Mouse (Mus musculus) heart, adult 2 months (tissue): Measurements from ENCODE around the gene Emc1. TPM values are rescaled to one million over a fixed set of nuclear protein-coding genes. Genes with fewer than 3 reads are reported as not detected.

Experiments used
- DNase-seq, 2 experiments: peaks; one replicate each; pipeline ENCODE4 v3.0.0; 2021
- H3K27ac ChIP-seq: fragments of 200-600 bp; 2 replicates; pipeline ENCODE4 v1.8.1; 2022
- H3K27me3 ChIP-seq: fragments of 200-500 bp; 2 replicates; pipeline ENCODE4 v1.6.1; 2012; ENCODE audit warnings: mild to moderate bottlenecking, low read length, inconsistent platforms, mixed read lengths; ENCODE audit not compliant: control insufficient read depth, insufficient read depth
- H3K36me3 ChIP-seq: fragments of 200-500 bp; 2 replicates; pipeline ENCODE4 v1.6.1; 2012; ENCODE audit warnings: low read length, inconsistent platforms; ENCODE audit not compliant: control insufficient read depth, insufficient read depth
- H3K4me1 ChIP-seq: fragments of 200-500 bp; 2 replicates; pipeline ENCODE4 v1.6.1; 2011; ENCODE audit warnings: low read length; ENCODE audit not compliant: control insufficient read depth, insufficient read depth
- H3K4me3 ChIP-seq: fragments of 200-600 bp; 2 replicates; pipeline ENCODE4 v1.8.1; 2022
- H3K79me2 ChIP-seq: fragments of 200-500 bp; replicated peaks from 2 replicates; pipeline ENCODE4 v1.6.1; 2012; ENCODE audit warnings: mild to moderate bottlenecking, inconsistent platforms, low read length, moderate library complexity, mixed read lengths; ENCODE audit not compliant: control insufficient read depth, insufficient read depth
- H3K9ac ChIP-seq: fragments of 200-500 bp; 2 replicates; pipeline ENCODE4 v1.6.1; 2012; ENCODE audit warnings: low read depth, mild to moderate bottlenecking, control low read depth, inconsistent platforms, low read length, mixed read lengths
- CTCF ChIP-seq: fragments of 200-600 bp; IDR thresholded peaks from 2 replicates; pipeline ENCODE4 v1.8.1; 2022; ENCODE audit warnings: antibody characterized with exemption, mild to moderate bottlenecking, moderate library complexity
- EP300 ChIP-seq: fragments of 200-500 bp; IDR thresholded peaks from 2 replicates; pipeline ENCODE4 v1.6.1; 2011; ENCODE audit warnings: low read depth, low read length, control low read depth; ENCODE audit not compliant: insufficient read depth
- POLR2A ChIP-seq: fragments of 200-500 bp; IDR thresholded peaks from 2 replicates; pipeline ENCODE4 v1.6.1; 2011; ENCODE audit warnings: mild to moderate bottlenecking, low read depth, low read length, control low read depth; ENCODE audit not compliant: insufficient read depth
- WGBS: fragments of 180-500 bp; shearing (Covaris S2); methylation state at CpG from one replicate; pipeline ENCODE4 v1.1.7; 2018; 5-methylcytosine and 5-hydroxymethylcytosine counted together
- intact Hi-C: fragments of 180-260 bp; cut with DNase I; formaldehyde crosslinking; loops from one replicate; pipeline ENCODE4 v1.15.1; 2025
- polyA plus RNA-seq: library from polyadenylated mRNA; depleted of rRNA; stranded (reverse); fragments of >200 nt; gene quantifications from 2 replicates; pipeline ENCODE4 v1.2.3, GENCODE M21; 2012
- total RNA-seq, 2 experiments: library from RNA; stranded (reverse); gene quantifications; 2 replicates each; pipeline ENCODE4 v1.2.3; 2021

Gene Emc1
- total and polyA plus RNA-seq, 3 experiments = 45.5 to 47.5 (median 47.4) TPM

GRCm38 (mm10) chr4:139367336-139367735 lies 14.9 kb downstream of the Emc1 start:
- Histone ChIP-seq H3K36me3 (no peaks in the 10 kb centered on the region), H3K9ac (no peak overlapping the region), H3K79me2 (no peaks in the 10 kb centered on the region), H3K4me1 (no peaks in the 10 kb centered on the region), H3K27me3 (no peaks in the 10 kb centered on the region), H3K4me3 (no peak overlapping the region), H3K27ac (no peak overlapping the region)
- TF ChIP-seq POLR2A (no peak), EP300 (no peak), CTCF (no peak)
- intact Hi-C loops = no loop called here
- no peak for DNase-seq
- 90% methylated on average over 3 of the region's 3 CpGs for WGBS

DNA sequence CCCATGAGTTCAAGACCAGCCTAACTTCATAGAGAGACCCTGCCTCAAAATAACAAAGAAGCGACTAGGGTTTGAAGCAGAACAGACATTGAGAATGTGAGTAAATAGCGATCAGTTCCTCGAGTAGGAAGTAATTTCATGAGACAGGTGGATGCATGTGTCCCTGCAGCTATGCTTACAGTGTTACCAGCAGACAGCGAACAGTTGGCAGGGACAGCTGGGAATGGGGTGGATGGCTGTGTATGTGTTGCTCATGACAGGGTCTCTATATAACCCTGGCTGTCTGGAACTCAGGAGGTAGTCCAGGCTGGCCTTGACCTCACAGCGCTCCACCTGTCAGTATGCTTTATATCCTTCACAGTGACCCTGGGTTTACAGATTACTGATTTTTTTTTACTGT lies 15.7 kb downstream of the Emc1 start:
- 94% methylated on average over 5 of the region's 5 CpGs for WGBS
- intact Hi-C loops = no loop called here
- DNase-seq = no peak
- Histone ChIP-seq H3K36me3 (no peaks in the 10 kb centered on the region), H3K27ac (no peak overlapping the region), H3K79me2 (no peaks in the 10 kb centered on the region), H3K4me1 (no peaks in the 10 kb centered on the region), H3K4me3 (no peak overlapping the region), H3K27me3 (no peaks in the 10 kb centered on the region), H3K9ac (no peak overlapping the region)
- TF ChIP-seq CTCF = no peak
- TF ChIP-seq EP300 = no peak
- TF ChIP-seq POLR2A = no peak

GRCm38 (mm10) chr4:139373130-139373529 lies 20.7 kb downstream of the Emc1 start:
- no peaks in the 10 kb centered on the region for H3K4me1 ChIP-seq
- H3K4me3 ChIP-seq = no peak overlapping the region
- no peak for DNase-seq
- intact Hi-C loops = no loop called here
- no peak overlapping the region for H3K9ac ChIP-seq
- no peak overlapping the region for H3K27ac ChIP-seq
- no peaks in the 10 kb centered on the region for H3K79me2 ChIP-seq
- no peaks in the 10 kb centered on the region for H3K36me3 ChIP-seq
- H3K27me3 ChIP-seq = no peaks in the 10 kb centered on the region
- whole genome bisulfite sequencing = 96% methylated on average over 4 of the region's 4 CpGs
- TF ChIP-seq POLR2A (no peak), EP300 (no peak), CTCF (no peak)

- Histone ChIP-seq H3K9ac (no peak overlapping the region), H3K36me3 (no peaks in the 10 kb centered on the region), H3K79me2 (no peaks in the 10 kb centered on the region), H3K4me1 (no peaks in the 10 kb centered on the region), H3K27me3 (no peaks in the 10 kb centered on the region), H3K4me3 (no peak overlapping the region), H3K27ac (no peak overlapping the region)
- 93% methylated on average over 10 of the region's 10 CpGs for WGBS
- intact Hi-C loops = no loop called here
- no peak for DNase-seq
- TF ChIP-seq POLR2A (no peak), EP300 (no peak), CTCF (no peak)
These were observed 21.1 kb downstream of the Emc1 start for GRCm38 (mm10) chr4:139373531-139373930.

- intact Hi-C loops = loop anchor here (1.0 kb wide), 1 partner anchor 27 kb away; the partner anchor contains the start of genes Emc1, Mrto4 and Ubr4
- Histone ChIP-seq H3K9ac (0 out of 2 replicates have a peak overlapping the region, but pooled peaks have one; percentile 27), H3K27me3 (no peaks in the 10 kb centered on the region), H3K36me3 (peaks cover 2% of the 10 kb centered on the region; the same call in 1 of the 2 replicates), H3K4me1 (peaks cover 6% of the 10 kb centered on the region), H3K27ac (peak overlapping the region; percentile 89), H3K79me2 (peaks cover 5% of the 10 kb centered on the region), H3K4me3 (peak overlapping the region; percentile 69)
- 8% methylated on average over 8 of the region's 8 CpGs for WGBS
- TF ChIP-seq EP300 (no peak), POLR2A (no peak), CTCF (no peak)
- no peak for DNase-seq
These were observed 27.3 kb downstream of the Emc1 start for GRCm38 (mm10) chr4:139379719-139380118.

GRCm38 (mm10) chr4:139380207-139380748 lies 27.9 kb downstream of the Emc1 start:
- WGBS = under 1% methylated on average over 54 of the region's 54 CpGs
- TF ChIP-seq POLR2A (peak; percentile 92), EP300 (0 out of 2 replicates have a peak, but pooled peaks have one; percentile 11), CTCF (peak; percentile 37)
- intact Hi-C loops = loop anchor here (1.0 kb wide), 1 partner anchor 28 kb away; the partner anchor contains the start of genes Emc1, Mrto4 and Ubr4

More at GRCm38 (mm10) chr4:139380207-139380748, 27.9 kb downstream of the Emc1 start:
- peak; percentile 100 for DNase-seq
- peak overlapping the region; percentile 74 for H3K4me3 ChIP-seq
- peaks cover 6% of the 10 kb centered on the region for H3K4me1 ChIP-seq
- H3K27me3 ChIP-seq = no peaks in the 10 kb centered on the region
- H3K9ac ChIP-seq = peak overlapping the region; percentile 89
- peaks cover 5% of the 10 kb centered on the region for H3K79me2 ChIP-seq
- H3K36me3 ChIP-seq = peaks cover 2% of the 10 kb centered on the region; the same call in 1 of the 2 replicates
- peak overlapping the region; percentile 89 for H3K27ac ChIP-seq
